Mouse (Mus musculus): Measurements from ENCODE around the gene Cdkl1.

- TF ChIP-seq MEF2A (IDR thresholded peaks at IDR 0.05; ENCODE audit: borderline replicate concordance, low read depth, low read length): no peak
- no peak for TF ChIP-seq CTCF (conservative IDR thresholded peaks at IDR 0.05 in 1 of 2, IDR thresholded peaks at IDR 0.05 in 1 of 2; ENCODE audit: low read depth in 2 of 2, low read length in 2 of 2)
- no peak for TF ChIP-seq ZNF384 (IDR thresholded peaks at IDR 0.05; ENCODE audit: low read depth, low read length)
- TF ChIP-seq MYC (IDR thresholded peaks at IDR 0.05; ENCODE audit: low read depth, low read length): no peak
Observed at GRCm38 (mm10) chr12:69732221-69732620, 58.8 kb downstream of the Cdkl1 start.
